Comparison of ENCODE assay signal across 8 mouse cellular contexts in the genomic region with DNA sequence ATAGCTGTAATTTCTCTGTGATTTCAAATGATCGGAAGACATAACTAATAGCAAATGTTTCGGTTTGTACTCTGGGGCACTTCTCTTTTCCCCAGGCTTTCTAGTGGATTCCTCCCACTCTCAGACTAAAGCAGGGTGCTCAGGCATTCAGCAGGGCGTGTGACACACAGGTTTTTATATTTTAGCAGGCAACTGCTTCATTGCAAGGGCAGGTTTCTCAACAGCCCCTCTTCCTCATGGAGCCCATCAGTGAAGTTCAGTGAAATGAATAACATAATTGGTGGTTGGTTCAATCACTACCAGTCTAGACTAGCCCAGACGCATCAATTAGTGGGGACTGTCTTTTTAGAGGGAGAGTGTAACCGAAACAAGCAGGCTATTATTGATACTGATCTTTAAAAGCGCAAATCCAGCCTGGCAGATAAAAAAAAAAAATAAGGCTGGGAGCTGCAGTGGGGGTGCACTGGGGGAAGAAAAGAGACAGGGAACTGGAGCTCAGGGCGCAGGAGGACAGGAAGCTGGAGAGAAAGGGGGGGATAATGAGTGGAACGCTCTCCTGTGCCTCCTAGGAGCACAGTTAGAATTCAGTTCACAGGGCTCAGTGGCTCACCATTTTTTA.
DNase-seq lines count a peak whose midpoint lies in the region; ATAC-seq and TF ChIP-seq lines count a peak whose summit lies in the region.

No protein-coding gene starts in this region.

- peak overlapping the region; percentile 16 for H3K4me3 ChIP-seq in lung, postnatal 0 days (ENCODE audit: low read depth, low read length)
- H3K4me3 ChIP-seq in hindbrain, embryonic 16.5 days (ENCODE audit: low read length), result peak overlapping the region; percentile 64
- peak overlapping the region; percentile 70 for H3K4me3 ChIP-seq in neural tube, embryonic 12.5 days

- no peak overlapping the region for H3K9ac ChIP-seq in lung, postnatal 0 days (replicated peaks; ENCODE audit: low read depth)
- peak overlapping the region; percentile 82 for H3K9ac ChIP-seq in hindbrain, embryonic 16.5 days (ENCODE audit: low read depth, low read length)
- peak overlapping the region; percentile 88 for H3K9ac ChIP-seq in neural tube, embryonic 12.5 days

- no peak for TF ChIP-seq CTCF in lung, postnatal 0 days (IDR thresholded peaks at IDR 0.05)

- 0 out of 2 replicates have a peak, but pooled peaks cover 3% of the 10 kb centered on the region for H3K4me1 ChIP-seq in lung, postnatal 0 days (ENCODE audit: insufficient read depth, low read depth, low read length)
- H3K4me1 ChIP-seq in hindbrain, embryonic 16.5 days (ENCODE audit: control insufficient read depth, insufficient read depth, low read depth, low read length), result peaks cover 5% of the 10 kb centered on the region
- H3K4me1 ChIP-seq in neural tube, embryonic 12.5 days, result peaks cover 26% of the 10 kb centered on the region

- DNase-seq in adrenal gland, postnatal 10 days, result peak; percentile 17
- DNase-seq in adrenal gland, postnatal 36 days, result no peak
- peak; percentile 41 for DNase-seq in lung, postnatal 0 days (ENCODE audit: low spot score)
- DNase-seq in lung, postnatal 10 days, result no peak
- no peak for DNase-seq in thymus, postnatal 36 days
- DNase-seq in thymus, adult 18-20 months, result no peak

- H3K27me3 ChIP-seq in lung, postnatal 0 days (replicated peaks; ENCODE audit: insufficient read depth, low read length), result 0 out of 2 replicates have a peak, but pooled peaks cover 4% of the 10 kb centered on the region
- H3K27me3 ChIP-seq in hindbrain, embryonic 16.5 days (replicated peaks; ENCODE audit: control insufficient read depth, insufficient read depth, low read length), result no peaks in the 10 kb centered on the region
- H3K27me3 ChIP-seq in neural tube, embryonic 12.5 days (replicated peaks), result no peaks in the 10 kb centered on the region

- no peaks in the 10 kb centered on the region for H3K9me3 ChIP-seq in lung, postnatal 0 days (ENCODE audit: low read length)
- no peaks in the 10 kb centered on the region for H3K9me3 ChIP-seq in hindbrain, embryonic 16.5 days (ENCODE audit: control insufficient read depth, low read length)
- H3K9me3 ChIP-seq in neural tube, embryonic 12.5 days, result no peaks in the 10 kb centered on the region

- TF ChIP-seq EP300 in lung, postnatal 0 days (IDR thresholded peaks at IDR 0.05), result no peak

- WGBS in lung, postnatal 0 days, result 23% methylated on average over 8 of the region's 8 CpGs
- 6% methylated on average over 8 of the region's 8 CpGs for WGBS in hindbrain, embryonic 16.5 days
- 25% methylated on average over 8 of the region's 8 CpGs for WGBS in neural tube, embryonic 12.5 days

- H3K4me2 ChIP-seq in lung, postnatal 0 days (replicated peaks; ENCODE audit: low read depth, low read length), result peak overlapping the region; percentile 40
- H3K4me2 ChIP-seq in hindbrain, embryonic 16.5 days (ENCODE audit: low read length), result peak overlapping the region; percentile 54
- peak overlapping the region; percentile 61 for H3K4me2 ChIP-seq in neural tube, embryonic 12.5 days (replicated peaks)

- no peaks in the 10 kb centered on the region for H3K36me3 ChIP-seq in lung, postnatal 0 days (ENCODE audit: insufficient read depth, low read length)
- H3K36me3 ChIP-seq in hindbrain, embryonic 16.5 days (ENCODE audit: control insufficient read depth, insufficient read depth, low read length), result no peaks in the 10 kb centered on the region
- peaks cover 23% of the 10 kb centered on the region for H3K36me3 ChIP-seq in neural tube, embryonic 12.5 days

- peak overlapping the region; percentile 62 for H3K27ac ChIP-seq in lung, postnatal 0 days (ENCODE audit: low read length)
- peak overlapping the region; percentile 95 for H3K27ac ChIP-seq in hindbrain, embryonic 16.5 days (ENCODE audit: low read depth, low read length)
- H3K27ac ChIP-seq in neural tube, embryonic 12.5 days, result peak overlapping the region; percentile 75

- ATAC-seq in lung, postnatal 0 days, result no peak
- no peak for ATAC-seq in hindbrain, embryonic 16.5 days
- no peak for ATAC-seq in neural tube, embryonic 12.5 days (ENCODE audit: low FRiP score, low read depth)

Comparison
In these comparisons a context has a peak if more than half of its experiments do, and no peak if none do; other contexts are left out.
1. DNase-seq: peak in adrenal gland, postnatal 10 days (single experiment) and lung, postnatal 0 days (single experiment); none in adrenal gland, postnatal 36 days (0 of 2), lung, postnatal 10 days (single experiment), thymus, postnatal 36 days (0 of 2) and thymus, adult 18-20 months (0 of 2).
2. H3K4me3 ChIP-seq: peak in every context shown above with its lines; median percentile 70 in neural tube, embryonic 12.5 days; 64 in hindbrain, embryonic 16.5 days; 16 in lung, postnatal 0 days.
3. Peak in every context shown above with its lines, with median percentiles within 50 percentile points of each other: H3K27ac ChIP-seq and H3K4me2 ChIP-seq.